Mouse (Mus musculus) hindbrain, embryonic 14.5 days (tissue): ENCODE results near the gene Jak1. TPM values are rescaled to one million over a fixed set of nuclear protein-coding genes. Genes with fewer than 3 reads are reported as not detected.

ENCODE experiments used
- ATAC-seq: fragments of 200-750 bp; cut with Nextera tagmentation; 2 replicates; pipeline ENCODE4 v1.8.0; 2017; ENCODE audit warnings: moderate number of reproducible peaks, mild to moderate bottlenecking, moderate TSS enrichment, moderate library complexity; ENCODE audit not compliant: low FRiP score
- DNase-seq: peaks from one replicate; pipeline ENCODE4 v3.0.0-alpha.2; 2015; ENCODE audit warnings: low spot score
- H3K27ac ChIP-seq: fragments of 300-500 bp; sonication (generic); 2 replicates; pipeline ENCODE4 v1.5.1; 2014; ENCODE audit warnings: mild to moderate bottlenecking, moderate library complexity
- H3K27me3 ChIP-seq: fragments of 300-500 bp; sonication (generic); 2 replicates; pipeline ENCODE4 v1.6.1; 2014; ENCODE audit warnings: mild to moderate bottlenecking, low read length, mixed read lengths; ENCODE audit not compliant: control insufficient read depth, insufficient read depth
- H3K36me3 ChIP-seq: fragments of 300-500 bp; sonication (generic); replicated peaks from 2 replicates; pipeline ENCODE4 v1.6.1; 2014; ENCODE audit not compliant: control insufficient read depth, insufficient read depth
- H3K4me1 ChIP-seq: fragments of 300-500 bp; sonication (generic); replicated peaks from 2 replicates; pipeline ENCODE4 v1.6.1; 2014; ENCODE audit warnings: antibody characterized with exemption, low read length, mixed read lengths; ENCODE audit not compliant: control insufficient read depth, insufficient read depth
- H3K4me2 ChIP-seq: fragments of 300-500 bp; sonication (generic); replicated peaks from 2 replicates; pipeline ENCODE4 v1.6.1; 2014; ENCODE audit warnings: mild to moderate bottlenecking, moderate library complexity
- H3K4me3 ChIP-seq: fragments of 300-500 bp; sonication (generic); replicated peaks from 2 replicates; pipeline ENCODE4 v1.5.1; 2014; ENCODE audit warnings: mild to moderate bottlenecking, low read length
- H3K9ac ChIP-seq: fragments of 300-500 bp; sonication (generic); 2 replicates; pipeline ENCODE4 v1.6.1; 2014
- H3K9me3 ChIP-seq: fragments of 300-500 bp; sonication (generic); 2 replicates; pipeline ENCODE4 v1.6.1; 2016; ENCODE audit warnings: low read length; ENCODE audit not compliant: control insufficient read depth
- WGBS: fragments of 180-500 bp; shearing (Covaris S2); extraction: QIAGEN DNeasy Blood & Tissue Kit; methylation state at CpG from one replicate; pipeline ENCODE4 v1.1.7; 2014; 5-methylcytosine and 5-hydroxymethylcytosine counted together
- polyA plus RNA-seq: library from polyadenylated mRNA; unstranded; fragments of >200 nt; fragmentation: Nextera tagmentation; extraction: Ambion mirVana; gene quantifications from 2 replicates; pipeline ENCODE4 v1.2.1, GENCODE M21; 2014

The Jak1 gene
- polyA plus RNA-seq, 1 experiment from 2014 or later: 100 TPM

DNA sequence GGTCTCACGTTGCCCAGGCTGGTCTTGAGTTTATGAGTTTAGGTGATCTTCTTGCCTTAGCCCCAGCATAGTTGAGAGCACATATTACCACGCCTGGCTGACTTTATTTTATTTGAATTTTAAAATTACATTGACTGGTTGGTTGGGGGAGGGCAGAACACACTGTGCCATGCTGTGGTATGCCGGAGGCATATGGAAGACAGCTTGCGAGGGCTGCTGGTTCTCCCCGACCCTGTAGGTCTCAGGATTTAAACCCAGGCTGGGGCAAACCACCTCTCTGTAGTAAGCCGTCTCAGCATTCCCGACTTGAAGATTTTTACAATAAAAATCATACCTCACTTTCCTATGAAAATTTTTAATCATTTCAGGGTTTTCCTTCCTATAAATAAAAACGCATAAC lies 130.1 kb downstream of the Jak1 start:
- Histone ChIP-seq H3K9me3 (no peaks in the 10 kb centered on the region), H3K36me3 (no peaks in the 10 kb centered on the region), H3K27me3 (no peaks in the 10 kb centered on the region), H3K4me1 (no peaks in the 10 kb centered on the region; the same call in 1 of the 2 replicates), H3K4me2 (no peak overlapping the region), H3K9ac (no peak overlapping the region), H3K4me3 (no peak overlapping the region), H3K27ac (no peak overlapping the region)
- 72% methylated on average over 8 of the region's 8 CpGs for WGBS
- DNase-seq (no peak), ATAC-seq (no peak)

- DNase-seq (no peak), ATAC-seq (no peak)
- 90% methylated on average over 7 of the region's 7 CpGs for WGBS
- Histone ChIP-seq H3K27ac (no peak overlapping the region), H3K36me3 (no peaks in the 10 kb centered on the region), H3K4me1 (no peaks in the 10 kb centered on the region), H3K4me3 (no peak overlapping the region), H3K9me3 (no peaks in the 10 kb centered on the region), H3K9ac (no peak overlapping the region), H3K4me2 (no peak overlapping the region), H3K27me3 (no peaks in the 10 kb centered on the region)
These were observed 144.1 kb downstream of the Jak1 start for GRCm38 (mm10) chr4:101121002-101121401.

DNA sequence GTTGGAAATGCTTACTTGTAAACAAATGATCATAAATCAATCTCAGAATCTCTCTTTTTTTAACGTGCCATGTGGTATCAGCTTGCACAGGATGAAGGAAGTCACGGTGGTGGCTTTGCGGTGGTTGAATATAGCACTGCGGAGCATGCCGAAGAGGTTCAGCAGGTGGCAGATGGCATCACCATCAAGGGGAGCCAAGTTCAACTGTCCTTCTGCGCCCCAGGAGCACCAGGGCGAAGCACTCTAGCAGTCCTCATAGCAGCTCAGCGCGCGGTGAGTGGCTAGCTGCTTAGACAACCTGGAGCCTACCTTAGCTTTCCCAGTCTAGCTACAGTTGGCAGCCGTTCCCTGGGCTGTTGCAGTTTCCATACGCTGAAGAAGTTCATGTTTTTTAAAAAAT lies 158.0 kb downstream of the Jak1 start:
- Histone ChIP-seq H3K27me3 (no peaks in the 10 kb centered on the region), H3K4me2 (no peak overlapping the region), H3K4me3 (no peak overlapping the region), H3K4me1 (no peaks in the 10 kb centered on the region), H3K9me3 (peaks cover 20% of the 10 kb centered on the region), H3K27ac (no peak overlapping the region), H3K9ac (no peak overlapping the region), H3K36me3 (peaks cover 22% of the 10 kb centered on the region; the same call in 1 of the 2 replicates)
- ATAC-seq: no peak
- WGBS: 92% methylated on average over 12 of the region's 12 CpGs
- DNase-seq: no peak

Other genes with a start within 250 kb of the Jak1 start
- gene Gm10577, start 244.6 kb downstream of the Jak1 start, polyA plus RNA-seq: not detected in 2 replicates
- gene Raver2, start 196.3 kb downstream of the Jak1 start, polyA plus RNA-seq: 6.2 and 8.0 TPM in 2 replicates
- 3.2 and 4.2 TPM in 2 replicates for gene Ak4, start 154.0 kb upstream of the Jak1 start, polyA plus RNA-seq
- 66.1 and 76.6 TPM in 2 replicates for gene Dnajc6, start 231.4 kb upstream of the Jak1 start, polyA plus RNA-seq